Mouse (Mus musculus) urinary bladder, postnatal 36 days (tissue): ENCODE results near the gene Rnf34.

Experiments used
- DNase-seq, 2 experiments: peaks; one replicate each; pipeline ENCODE4 v3.0.0; 2022; ENCODE audit warnings: low spot score in 2 of 2, mixed read lengths in 1 of 2

Rnf34 gene

GRCm38 (mm10) chr5:122872626-122873025 is 22.8 kb downstream of the Rnf34 start:
- DNase-seq: no peak

DNA sequence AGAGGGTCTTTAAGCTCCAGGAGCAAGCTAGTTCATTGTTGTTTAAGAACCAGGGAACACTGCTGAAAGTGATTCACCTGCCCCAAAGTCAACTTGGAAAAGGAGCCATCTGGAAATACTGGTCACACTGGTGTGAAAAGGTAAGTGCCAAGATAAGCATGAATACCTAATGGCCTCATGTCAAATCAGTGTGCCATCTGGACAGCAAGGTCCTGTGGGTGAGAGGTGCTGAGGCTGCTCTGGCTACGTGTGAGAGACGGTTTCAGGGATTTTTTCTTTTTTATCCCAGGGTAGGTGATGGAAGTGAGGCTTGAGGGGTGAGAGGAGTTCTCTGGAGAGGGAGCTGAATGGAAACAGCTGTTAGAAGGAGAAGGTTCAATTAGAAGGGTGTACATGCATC is 23.7 kb downstream of the Rnf34 start:
- DNase-seq: no peak

DNA sequence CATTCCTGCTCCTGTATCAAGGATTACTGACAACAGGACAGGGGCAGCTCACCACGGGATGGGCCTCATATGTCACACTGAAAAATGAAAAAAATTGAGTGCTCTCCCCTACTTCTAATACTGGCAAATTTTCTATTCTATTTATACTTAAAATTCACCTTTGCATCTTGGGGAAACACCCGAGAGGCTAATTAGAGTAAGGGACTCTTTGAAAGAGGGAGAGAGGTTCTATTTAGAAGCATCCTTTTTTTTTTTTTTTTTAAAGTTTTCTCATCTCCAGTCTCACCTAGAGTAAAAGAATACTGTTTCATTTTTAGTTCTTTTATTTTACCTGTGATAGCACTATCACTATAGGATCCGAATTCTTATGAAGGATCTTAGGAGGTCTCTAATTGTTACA is 24.5 kb downstream of the Rnf34 start:
- DNase-seq: no peak

GRCm38 (mm10) chr5:122876671-122877070 is 26.8 kb downstream of the Rnf34 start:
- DNase-seq: no peak

- no peak for DNase-seq
Measured at GRCm38 (mm10) chr5:122880241-122880980, 30.6 kb downstream of the Rnf34 start.

- peak; percentile 60 to 64 for DNase-seq
Measured at GRCm38 (mm10) chr5:122881313-122881712, 31.5 kb downstream of the Rnf34 start.

DNA sequence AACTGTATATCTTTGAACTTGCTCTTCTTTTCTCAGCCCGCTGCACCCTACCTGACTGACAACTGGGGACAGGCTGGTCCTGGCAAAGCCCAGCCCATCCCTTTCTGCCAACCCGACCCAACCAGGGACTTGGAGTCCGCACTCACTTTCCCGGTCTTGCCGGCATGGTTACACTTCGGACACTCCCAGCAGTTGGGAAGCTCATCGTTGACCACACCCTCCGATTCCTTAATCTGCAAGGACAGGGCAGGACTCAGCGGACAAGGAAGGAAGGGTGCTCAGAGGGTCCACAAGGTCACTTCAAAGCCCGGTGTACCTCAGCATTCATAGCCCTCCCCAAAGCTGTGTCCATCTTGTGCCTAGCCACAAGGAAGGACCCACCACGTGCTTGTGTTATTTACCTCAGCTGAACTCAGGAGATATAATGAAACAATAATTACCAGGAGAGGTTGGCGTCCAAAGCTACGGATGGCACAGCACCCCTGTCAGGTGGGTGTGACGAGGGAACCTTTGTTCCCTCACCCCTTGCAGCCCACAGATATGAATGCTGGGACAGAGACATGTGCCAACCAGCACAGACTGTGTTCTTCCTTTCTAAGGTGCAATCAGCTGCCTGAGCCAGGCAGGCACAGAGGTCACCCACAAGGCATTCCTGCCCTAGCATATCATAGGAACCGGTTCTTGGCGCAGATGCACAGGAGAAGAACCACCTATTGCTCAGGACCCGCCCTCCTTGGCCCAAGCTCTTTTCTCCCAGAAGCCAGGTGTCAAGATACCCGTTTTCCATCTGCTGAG is 32.6 kb downstream of the Rnf34 start:
- DNase-seq: peak; percentile 48 to 50

DNA sequence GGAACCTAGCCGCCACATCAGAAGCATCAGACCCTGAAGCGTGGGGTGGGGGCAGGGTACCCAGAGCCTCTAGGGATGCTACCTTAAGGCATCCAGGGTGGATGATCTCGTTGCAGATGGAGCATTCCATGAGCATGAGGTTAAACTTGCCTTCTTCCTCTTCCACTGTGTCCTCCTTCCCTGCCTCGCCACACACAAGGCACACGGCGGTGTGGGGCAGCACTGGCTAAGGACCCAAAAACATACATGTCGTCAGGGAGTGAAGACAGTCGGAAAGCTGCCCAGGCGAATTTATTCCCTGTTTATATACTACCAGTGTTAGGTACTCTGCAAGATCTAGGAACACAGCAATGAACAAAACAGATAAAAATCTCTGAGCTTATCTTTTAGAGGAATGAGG is 33.4 kb downstream of the Rnf34 start:
- DNase-seq: no peak

- DNase-seq: no peak
Measured at GRCm38 (mm10) chr5:122883652-122884235, 33.9 kb downstream of the Rnf34 start.

GRCm38 (mm10) chr5:122884594-122885348 is 34.9 kb downstream of the Rnf34 start:
- DNase-seq: peak in 1 of 2 experiments; percentile 10

DNA sequence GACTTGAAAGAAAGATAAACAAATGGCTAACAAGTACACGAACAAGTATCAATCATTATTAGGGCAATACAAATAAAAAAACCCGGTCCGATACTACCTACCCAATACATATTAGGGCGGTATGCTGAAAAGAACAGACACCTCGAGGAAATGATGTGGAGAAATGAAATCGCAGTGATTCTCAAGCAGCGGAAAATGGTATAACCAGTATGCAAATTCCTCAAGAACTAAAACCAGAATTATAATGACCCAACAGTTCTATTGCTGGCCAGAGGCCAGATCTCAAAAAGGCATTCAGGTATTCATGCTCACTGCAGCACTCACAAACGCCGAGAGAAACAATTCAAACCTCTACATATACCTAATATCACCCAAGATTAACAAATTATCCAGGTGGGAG is 37.2 kb downstream of the Rnf34 start:
- no peak for DNase-seq

GRCm38 (mm10) chr5:122887926-122888611 is 38.2 kb downstream of the Rnf34 start:
- DNase-seq: no peak

DNA sequence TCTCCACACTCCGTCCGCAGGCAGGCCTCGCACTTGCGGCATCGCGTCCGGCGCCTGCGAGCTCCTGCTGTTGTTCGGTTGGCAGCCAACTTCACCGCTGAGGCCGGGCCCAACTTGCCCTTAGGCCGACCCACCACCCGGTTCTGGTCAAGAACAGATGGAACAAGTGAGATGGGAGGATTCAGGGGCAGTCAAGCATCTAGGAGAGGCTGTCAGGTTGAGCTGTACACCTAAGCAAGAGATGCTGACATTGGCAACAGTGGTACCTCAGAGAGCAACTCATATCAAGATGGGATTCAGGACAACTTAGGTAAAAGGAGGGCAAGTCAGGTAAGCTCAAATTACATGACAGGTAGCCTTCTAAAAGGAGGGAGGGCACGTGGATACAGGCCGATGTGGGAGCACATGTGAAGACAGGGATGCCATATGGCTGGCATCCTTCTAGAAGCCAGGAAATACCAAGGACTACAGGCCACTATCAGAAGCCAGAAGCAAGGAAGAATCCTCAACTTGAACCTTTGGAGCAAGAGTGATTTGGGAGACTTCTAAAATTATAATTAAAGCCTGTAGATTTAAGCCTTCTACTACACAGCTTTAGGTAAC is 38.9 kb downstream of the Rnf34 start:
- no peak for DNase-seq

DNA sequence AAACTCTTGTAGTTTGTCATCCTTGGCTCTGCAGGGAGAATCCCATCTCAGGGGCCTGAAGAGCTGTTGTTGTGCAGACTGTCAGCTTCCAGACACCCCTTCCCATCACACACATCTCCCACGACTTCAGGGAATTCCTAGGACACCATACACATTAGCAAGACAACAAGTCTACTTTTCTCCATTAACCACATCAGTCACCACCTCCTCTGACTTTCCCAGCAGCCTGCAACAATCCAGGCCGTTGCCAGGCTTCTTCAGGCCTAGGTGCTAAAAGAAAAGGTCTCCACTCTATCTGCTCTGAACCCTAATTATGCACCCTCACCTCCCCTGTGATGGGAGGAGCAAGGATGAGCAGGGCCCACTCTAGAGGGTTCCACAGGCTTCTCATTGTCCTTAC is 40.5 kb downstream of the Rnf34 start:
- DNase-seq: no peak

DNA sequence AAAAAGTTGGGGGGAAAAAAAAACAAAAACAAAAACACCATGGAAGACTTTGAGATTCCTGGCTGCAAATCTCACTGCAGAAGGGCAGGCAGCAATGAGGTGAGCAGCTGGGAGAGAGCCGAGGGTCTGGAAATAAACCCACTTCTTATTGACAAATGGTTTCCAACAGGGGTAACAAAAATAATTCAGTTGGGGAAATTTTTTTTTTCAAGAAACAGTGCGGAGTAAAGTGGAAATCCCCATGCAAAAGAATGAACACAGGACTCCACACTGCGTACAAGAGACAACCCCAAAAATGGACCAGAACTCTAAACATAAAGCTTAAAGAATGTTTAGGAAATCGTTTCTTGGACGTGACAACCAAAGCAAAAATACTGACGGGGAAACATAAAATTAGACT is 43.4 kb downstream of the Rnf34 start:
- DNase-seq: no peak

- no peak for DNase-seq
Measured at GRCm38 (mm10) chr5:122894007-122894637, 44.3 kb downstream of the Rnf34 start.

GRCm38 (mm10) chr5:122894821-122895220 is 45.0 kb downstream of the Rnf34 start:
- DNase-seq: no peak

DNA sequence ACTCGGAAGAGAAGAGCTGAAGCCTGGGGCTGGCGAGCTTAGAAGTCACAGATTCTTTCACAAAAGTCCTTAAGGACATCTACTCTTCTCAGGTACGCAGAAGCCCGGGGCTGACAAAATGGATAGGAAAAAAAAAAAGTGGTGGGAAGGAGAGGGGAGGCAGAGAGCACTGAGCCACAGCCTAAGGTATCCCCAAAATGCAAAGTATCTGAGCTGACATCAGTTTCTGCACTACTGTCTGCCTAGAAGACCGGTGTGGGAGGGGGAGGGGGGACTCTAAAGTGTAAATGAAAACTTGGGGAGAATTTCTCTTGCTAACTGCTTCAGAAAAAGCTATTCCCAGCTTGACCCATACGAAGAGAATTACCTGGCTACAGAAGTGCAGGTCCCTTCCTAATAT is 48.3 kb downstream of the Rnf34 start:
- DNase-seq: no peak

DNA sequence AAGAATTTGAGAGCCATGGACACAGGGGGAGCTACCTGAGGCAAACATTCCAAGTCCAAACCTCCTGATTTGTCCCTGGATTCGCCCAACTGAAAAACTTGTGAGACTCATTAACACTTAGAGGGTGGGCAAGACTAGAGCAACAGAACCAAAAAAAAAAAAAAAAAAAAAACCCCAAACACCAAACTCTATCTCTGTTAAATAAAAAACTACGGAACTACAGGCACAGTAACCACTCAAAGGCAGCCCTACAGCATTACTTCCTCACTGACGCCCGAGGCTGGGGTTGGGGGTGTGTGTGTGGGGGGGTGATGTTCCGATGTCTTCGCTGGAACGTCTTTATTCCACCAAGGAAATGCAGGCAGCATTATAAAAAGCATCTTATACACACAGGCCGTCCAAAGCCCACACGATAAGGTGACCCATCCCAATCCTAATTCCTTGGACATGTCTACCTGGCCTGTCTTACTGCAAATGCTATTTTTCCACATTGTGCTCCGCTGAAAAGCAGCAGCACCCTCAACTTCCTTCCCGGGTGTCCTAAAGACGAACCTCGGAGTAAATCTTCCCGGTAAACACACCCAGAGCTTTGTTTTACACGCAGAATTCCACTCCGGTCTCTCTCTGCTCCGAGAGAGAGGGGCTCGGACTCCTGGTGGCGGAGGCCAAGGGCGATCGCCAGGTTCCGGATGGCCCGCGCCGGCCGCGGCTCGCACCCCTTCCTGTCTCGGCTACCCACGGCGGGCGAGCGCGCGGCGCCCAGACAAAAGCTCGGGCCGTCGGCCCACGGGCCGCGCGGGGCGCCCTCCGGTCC is 49.3 kb downstream of the Rnf34 start:
- peak in 1 of 2 experiments; percentile 17 for DNase-seq
